Mouse (Mus musculus): ENCODE measurements around the gene Psmf1. TPM values are rescaled to one million over a fixed set of nuclear protein-coding genes. Genes with fewer than 3 reads are reported as not detected.

Psmf1 gene
- polyA plus RNA-seq, 1 experiment: 5.2 TPM

GRCm38 (mm10) chr2:151668433-151668832 lies 75.6 kb downstream of the Psmf1 start, which contains the start of gene Rad21l:
TSS of gene Rad21l (minus strand) at chr2:151668533.
- Histone ChIP-seq H3K4me3 (replicated peaks) (no peak within 1 kb of the TSS), H3K9me3 (ENCODE audit: control insufficient read depth, low read length) (peaks cover 9% of the 10 kb centered on the region), H3K27me3 (ENCODE audit: control insufficient read depth) (peaks cover 6% of the 10 kb centered on the region), H3K36me3 (ENCODE audit: control insufficient read depth) (no peaks in the 10 kb centered on the region), H3K4me1 (ENCODE audit: control insufficient read depth) (peaks cover 8% of the 10 kb centered on the region)
- TF ChIP-seq GATA1 (IDR thresholded peaks at IDR 0.05; ENCODE audit: low read length) (no peak), TAL1 (IDR thresholded peaks at IDR 0.05; ENCODE audit: low read length) (no peak)

Other genes with a start within 250 kb of the Psmf1 start
- 3.4 and 4.3 TPM in 2 replicates for gene Fkbp1a, start 201.7 kb downstream of the Psmf1 start, polyA plus RNA-seq (2012)
- not detected in 2 replicates for gene Sdcbp2, start 171.6 kb downstream of the Psmf1 start, polyA plus RNA-seq (2012)
- not detected in 2 replicates for gene Snph, start 111.6 kb downstream of the Psmf1 start, polyA plus RNA-seq (2012)
- gene Rad21l, start 75.7 kb downstream of the Psmf1 start, polyA plus RNA-seq (2012): not detected in 2 replicates
- gene Tmem74b, start 42.2 kb downstream of the Psmf1 start, polyA plus RNA-seq (2012): not detected in 2 replicates
- not detected in 2 replicates for gene Rspo4, start 98.7 kb upstream of the Psmf1 start, polyA plus RNA-seq (2012)
- gene Angpt4, start 167.0 kb upstream of the Psmf1 start, polyA plus RNA-seq (2012): not detected in 2 replicates
- gene Fam110a, start 236.0 kb upstream of the Psmf1 start, polyA plus RNA-seq (2012): 4.5 and 4.7 TPM in 2 replicates